Mouse (Mus musculus): Measurements from ENCODE around the gene Tesc. TPM values are rescaled to one million over a fixed set of nuclear protein-coding genes. Genes with fewer than 3 reads are reported as not detected.

Tesc gene
- total RNA-seq, 2 experiments from 2014 or later: 0.82 to 8.5 TPM

- ATAC-seq (replicated peaks; ENCODE audit: poor library complexity, severe bottlenecking): no peak
These were observed 15.7 kb upstream of the Tesc start for GRCm38 (mm10) chr5:118011796-118012195.

GRCm38 (mm10) chr5:118015028-118015427, 12.5 kb upstream of the Tesc start:
- ATAC-seq (replicated peaks; ENCODE audit: poor library complexity, severe bottlenecking): peak; percentile 30; the same call in 1 of the 2 replicates

- ATAC-seq (replicated peaks; ENCODE audit: poor library complexity, severe bottlenecking): no peak
These were observed 11.9 kb upstream of the Tesc start for GRCm38 (mm10) chr5:118015669-118016068.

- ATAC-seq (replicated peaks; ENCODE audit: poor library complexity, severe bottlenecking): no peak
These were observed 10.0 kb upstream of the Tesc start for GRCm38 (mm10) chr5:118017527-118017926.

- no peak for ATAC-seq (replicated peaks; ENCODE audit: poor library complexity, severe bottlenecking)
These were observed 7.6 kb upstream of the Tesc start for GRCm38 (mm10) chr5:118019905-118020304.

- ATAC-seq (replicated peaks; ENCODE audit: poor library complexity, severe bottlenecking): no peak
These were observed 4.5 kb upstream of the Tesc start for GRCm38 (mm10) chr5:118023053-118023452.

GRCm38 (mm10) chr5:118025880-118026279, 1.7 kb upstream of the Tesc start:
- ATAC-seq (replicated peaks; ENCODE audit: poor library complexity, severe bottlenecking): 0 out of 2 replicates have a peak, but pooled peaks have one; percentile 12

- no peak for ATAC-seq (replicated peaks; ENCODE audit: poor library complexity, severe bottlenecking)
These were observed 1.2 kb upstream of the Tesc start for GRCm38 (mm10) chr5:118026343-118026742.

GRCm38 (mm10) chr5:118027101-118027697, 344 bp upstream of the Tesc start:
- no peak for ATAC-seq (replicated peaks; ENCODE audit: poor library complexity, severe bottlenecking)

- ATAC-seq (replicated peaks; ENCODE audit: poor library complexity, severe bottlenecking): peak; percentile 44
These were observed 870 bp downstream of the Tesc start for GRCm38 (mm10) chr5:118028191-118029034.

- ATAC-seq (replicated peaks; ENCODE audit: poor library complexity, severe bottlenecking): no peak
These were observed 1.5 kb downstream of the Tesc start for GRCm38 (mm10) chr5:118029035-118029408.

- ATAC-seq (replicated peaks; ENCODE audit: poor library complexity, severe bottlenecking): peak; percentile 57
These were observed 1.9 kb downstream of the Tesc start for GRCm38 (mm10) chr5:118029420-118029819.

- ATAC-seq (replicated peaks; ENCODE audit: poor library complexity, severe bottlenecking): no peak
These were observed 2.6 kb downstream of the Tesc start for GRCm38 (mm10) chr5:118030022-118030675.

GRCm38 (mm10) chr5:118031059-118031458, 3.5 kb downstream of the Tesc start:
- ATAC-seq (replicated peaks; ENCODE audit: poor library complexity, severe bottlenecking): no peak

GRCm38 (mm10) chr5:118031508-118031907, 4.0 kb downstream of the Tesc start:
- ATAC-seq (replicated peaks; ENCODE audit: poor library complexity, severe bottlenecking): no peak

- no peak for ATAC-seq (replicated peaks; ENCODE audit: poor library complexity, severe bottlenecking)
These were observed 5.8 kb downstream of the Tesc start for GRCm38 (mm10) chr5:118033328-118033727.

GRCm38 (mm10) chr5:118033740-118034139, 6.2 kb downstream of the Tesc start:
- no peak for ATAC-seq (replicated peaks; ENCODE audit: poor library complexity, severe bottlenecking)

- ATAC-seq (replicated peaks; ENCODE audit: poor library complexity, severe bottlenecking): no peak
These were observed 7.1 kb downstream of the Tesc start for GRCm38 (mm10) chr5:118034632-118035031.

GRCm38 (mm10) chr5:118035786-118036185, 8.2 kb downstream of the Tesc start:
- no peak for ATAC-seq (replicated peaks; ENCODE audit: poor library complexity, severe bottlenecking)

- no peak for ATAC-seq (replicated peaks; ENCODE audit: poor library complexity, severe bottlenecking)
These were observed 9.6 kb downstream of the Tesc start for GRCm38 (mm10) chr5:118036888-118037797.

Data from granulocyte monocyte progenitor cell, adult 5-6 weeks (primary cell).